Mouse (Mus musculus) CD4-positive naive resting alpha-beta T cell, adult 76 days (primary cell): ENCODE data around the gene Trp73. TPM values are rescaled to one million over a fixed set of nuclear protein-coding genes. Genes with fewer than 3 reads are reported as not detected.

Experiments
- total RNA-seq: library from RNA; stranded (reverse); gene quantifications from one replicate; pipeline ENCODE4 v1.2.4, GENCODE M21; 2023

Gene Trp73
- not detected for total RNA-seq

DNA sequence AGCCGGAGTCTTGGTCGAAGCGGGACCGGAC is at the start of gene Trp73:
TSS of gene Trp73 (minus strand) at position 27 of the 31 bp plus-strand sequence.

DNA sequence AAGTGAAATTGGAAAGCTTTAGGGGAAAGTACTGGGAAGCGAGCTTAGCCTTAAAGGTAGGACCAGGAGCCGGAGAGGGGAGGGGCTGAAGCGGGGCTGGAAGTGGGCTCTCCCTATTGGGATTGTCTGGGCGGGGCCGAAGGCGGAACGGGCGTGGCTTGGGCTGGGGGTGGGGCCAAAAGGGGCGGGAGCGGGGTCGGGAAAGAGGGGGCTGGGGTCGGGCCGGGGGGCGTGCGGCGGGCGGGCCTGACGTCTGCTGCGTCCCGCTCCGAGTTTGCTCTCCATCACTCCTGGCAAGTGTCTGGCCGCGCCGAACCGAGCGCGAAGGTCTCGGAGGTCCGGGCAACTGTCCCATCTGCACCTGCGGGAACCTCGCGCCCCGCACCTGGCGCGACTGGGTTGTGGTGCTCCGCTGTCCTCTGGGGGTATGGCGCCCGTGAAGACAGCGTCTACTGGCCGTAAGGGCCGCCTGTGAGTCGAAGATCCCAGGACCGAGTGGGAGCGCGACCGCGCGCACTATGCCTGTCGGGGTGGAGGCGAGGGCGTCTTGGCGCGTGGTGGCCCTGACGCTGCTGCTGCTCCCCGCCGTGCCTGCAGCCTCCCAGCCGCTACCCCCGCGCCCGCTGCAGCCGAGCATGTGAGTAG is 30.6 kb upstream of the Trp73 start, which contains the start of gene Megf6:
TSS of gene Megf6 (plus strand) at position 225 of the 645 bp plus-strand sequence.

GRCm38 (mm10) chr4:154160538-154161390 is 20.8 kb upstream of the Trp73 start, which contains the start of gene Tprgl:
TSS of gene Tprgl (minus strand) at chr4:154160666.

DNA sequence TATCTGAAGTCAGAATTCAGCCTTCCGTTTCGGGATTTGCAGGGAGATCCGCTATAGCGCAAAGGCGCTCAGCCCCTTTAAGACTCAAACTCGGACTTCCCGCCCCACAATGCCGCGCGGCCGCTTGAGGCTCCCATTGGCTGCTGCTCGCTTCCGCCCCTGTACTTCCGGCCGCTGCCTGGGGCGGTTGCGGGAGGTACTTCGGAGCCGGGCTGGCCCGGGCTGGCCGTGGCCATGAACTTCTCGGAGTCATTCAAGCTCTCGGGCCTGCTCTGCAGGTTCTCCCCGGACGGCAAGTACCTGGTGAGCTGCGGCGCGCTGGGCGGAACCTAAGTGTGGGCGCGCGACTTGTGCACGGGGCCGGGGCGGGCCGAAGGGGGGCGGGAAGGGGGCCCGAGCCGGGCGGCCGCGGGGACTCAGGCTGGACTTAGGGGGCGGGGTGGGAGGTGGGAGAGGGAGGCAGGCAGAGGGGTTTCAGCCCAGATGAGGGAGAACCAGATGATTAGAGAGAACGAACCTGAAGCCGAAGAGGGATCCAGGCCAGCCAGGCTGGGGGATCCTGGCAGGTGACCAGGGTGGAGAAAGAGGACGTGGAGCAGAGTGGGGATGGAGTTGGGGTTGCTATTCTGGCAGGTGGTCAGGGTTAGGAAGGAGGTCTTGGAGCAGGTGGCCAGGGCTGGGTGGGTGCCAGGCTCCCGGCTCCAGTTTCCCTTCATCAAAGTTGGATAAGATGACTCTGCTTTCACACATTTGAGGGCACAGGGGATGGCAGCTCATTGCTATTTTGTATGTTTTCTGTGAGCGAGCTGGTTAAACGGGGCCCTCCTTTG is 2.4 kb upstream of the Trp73 start, which contains the start of gene Wrap73:
TSS of gene Wrap73 (plus strand) at position 162 of the 830 bp plus-strand sequence.

DNA sequence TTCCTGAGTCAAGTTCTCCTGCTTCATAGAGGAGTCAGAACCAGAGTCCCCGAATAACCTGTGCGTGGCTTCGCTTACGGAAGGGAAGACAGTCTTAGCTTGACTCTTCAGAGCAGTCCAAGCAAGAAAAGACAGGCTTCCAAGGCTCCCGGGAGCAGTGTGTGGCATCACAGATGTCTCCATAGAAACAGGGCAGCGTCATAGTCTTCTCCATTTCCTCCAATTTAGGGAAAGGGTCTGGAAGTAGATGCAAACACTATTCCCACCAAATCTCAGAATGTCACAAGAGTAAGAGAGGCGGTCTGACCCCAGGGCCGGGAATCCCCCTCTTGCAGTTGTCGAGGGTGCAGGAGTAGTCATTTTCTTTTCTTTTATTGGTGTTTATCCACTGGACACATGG is 97.4 kb downstream of the Trp73 start, which contains the start of gene Ccdc27:
TSS of gene Ccdc27 (minus strand) at position 101 of the 400 bp plus-strand sequence.

DNA sequence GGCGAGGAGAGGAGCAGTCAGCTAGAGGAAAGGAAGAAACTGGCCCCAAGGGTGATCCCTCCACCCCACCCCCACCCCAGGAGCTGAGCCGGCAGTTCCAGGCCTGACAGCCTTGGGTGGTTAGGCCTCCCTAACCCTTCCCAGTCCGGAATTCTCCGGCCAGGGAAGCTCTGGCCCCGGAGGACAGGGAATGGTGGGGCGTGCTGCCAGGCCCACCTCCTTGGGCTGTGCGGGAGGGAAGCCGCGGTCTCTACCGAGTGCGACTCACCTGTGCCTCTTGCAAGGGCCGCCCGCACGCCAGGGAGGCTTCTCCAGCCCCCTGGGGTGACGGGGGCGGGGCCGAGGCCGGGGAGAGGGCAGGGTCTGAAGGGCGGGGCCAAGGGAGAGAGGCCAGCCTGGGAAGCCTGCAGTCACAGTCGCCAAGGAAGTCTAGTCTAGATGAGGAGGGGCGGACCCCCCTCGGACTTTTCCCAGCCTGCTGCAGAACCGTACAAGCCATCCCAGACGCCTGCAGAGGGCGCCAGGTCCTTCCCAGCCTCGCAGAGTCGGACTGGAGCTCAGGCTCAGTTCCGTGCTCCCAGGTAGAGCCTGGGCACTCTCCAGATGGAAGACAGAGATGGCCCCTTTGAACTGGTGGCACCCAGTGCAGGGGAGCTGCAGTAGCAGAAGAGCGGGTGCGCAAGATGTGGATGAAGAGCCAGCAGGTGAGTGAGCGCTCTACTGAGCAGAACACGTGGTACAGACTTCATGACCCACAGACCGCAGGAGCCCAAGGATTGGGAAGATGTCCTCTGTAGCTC is 114.2 kb downstream of the Trp73 start, which contains the start of gene Smim1:
TSS of gene Smim1 (minus strand) at position 590 of the 800 bp plus-strand sequence.

DNA sequence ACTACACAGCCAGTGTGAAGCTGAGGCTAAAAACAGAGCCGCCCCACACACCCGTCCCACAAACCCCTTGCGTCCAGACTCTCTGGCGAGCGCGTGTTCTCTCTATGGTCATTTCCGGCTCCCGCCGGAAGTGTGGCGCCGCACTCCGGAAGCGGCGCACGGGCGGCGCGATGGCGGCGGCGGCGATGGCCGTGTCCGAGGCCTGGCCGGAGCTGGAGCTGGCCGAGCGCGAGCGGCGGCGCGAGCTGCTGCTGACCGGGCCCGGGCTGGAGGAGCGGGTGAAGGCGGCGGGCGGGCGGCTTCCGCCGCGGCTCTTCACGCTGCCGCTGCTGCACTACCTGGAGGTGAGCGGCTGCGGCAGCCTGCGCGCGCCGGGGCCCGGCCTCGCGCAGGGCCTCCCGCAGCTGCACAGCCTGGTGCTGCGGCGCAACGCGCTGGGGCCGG is 128.3 kb downstream of the Trp73 start, which contains the start of gene Lrrc47:
TSS of gene Lrrc47 (plus strand) at position 86 of the 444 bp plus-strand sequence.

Other genes starting within 250 kb of the Trp73 start
- 17.3 TPM for gene A430005L14Rik, start 183.0 kb downstream of the Trp73 start, total RNA-seq
- 30.2 TPM for gene Dffb, start 165.1 kb downstream of the Trp73 start, total RNA-seq
- gene Cep104, start 165.0 kb downstream of the Trp73 start, total RNA-seq, result 15.7 TPM
- gene Lrrc47, start 128.5 kb downstream of the Trp73 start, total RNA-seq, result 69.8 TPM
- not detected for gene Smim1, start 114.0 kb downstream of the Trp73 start, total RNA-seq
- gene Ccdc27, start 97.5 kb downstream of the Trp73 start, total RNA-seq, result not detected
- gene Wrap73, start 2.2 kb upstream of the Trp73 start, total RNA-seq, result 17.9 TPM
- 177 TPM for gene Tprgl, start 20.5 kb upstream of the Trp73 start, total RNA-seq
- gene Megf6, start 30.5 kb upstream of the Trp73 start, total RNA-seq, result 0.09 TPM
- not detected for gene Arhgef16, start 161.5 kb upstream of the Trp73 start, total RNA-seq
- gene B230104I21Rik, start 195.9 kb upstream of the Trp73 start, total RNA-seq, result not detected